Mouse (Mus musculus) heart, postnatal 36 days (tissue): ENCODE measurements around the gene Rhbdd1. TPM values are rescaled to one million over a fixed set of nuclear protein-coding genes. Genes with fewer than 3 reads are reported as not detected.
A peak's percentile ranks its signal among the peaks of the same experiment; 100 is the strongest.

Source experiments
- DNase-seq, 2 experiments: peaks; one replicate each; pipeline ENCODE4 v3.0.0; 2021 to 2022
- intact Hi-C: fragments of 180-260 bp; cut with DNase I; formaldehyde crosslinking; loops from one replicate; pipeline ENCODE4 v1.15.1; 2025
- total RNA-seq, 2 experiments: library from RNA; stranded (reverse); gene quantifications; 2 replicates each; pipeline ENCODE4 v1.2.3; 2021

Gene Rhbdd1
- total RNA-seq, 2 experiments from 2014 or later: 9.5 to 12.1 TPM

GRCm38 (mm10) chr1:82412085-82412484 lies 95.8 kb downstream of the Rhbdd1 start:
- DNase-seq: no peak
- intact Hi-C loops: no loop called here

- no peak for DNase-seq
- intact Hi-C loops: no loop called here
Observed at GRCm38 (mm10) chr1:82414434-82415045, 98.3 kb downstream of the Rhbdd1 start.

GRCm38 (mm10) chr1:82415641-82416040 lies 99.4 kb downstream of the Rhbdd1 start:
- DNase-seq: no peak
- intact Hi-C loops: no loop called here

- no peak for DNase-seq
- intact Hi-C loops: no loop called here
Observed at GRCm38 (mm10) chr1:82427729-82428128, 111.5 kb downstream of the Rhbdd1 start.

GRCm38 (mm10) chr1:82429061-82429460 lies 112.8 kb downstream of the Rhbdd1 start:
- DNase-seq: no peak
- intact Hi-C loops: no loop called here

- DNase-seq: peak; percentile 52 to 60
- intact Hi-C loops: loop anchor here (1.0 to 5.0 kb wide), 4 partner anchors 116 to 1119 kb away; partner anchors contain the start of gene Rhbdd1
Observed at GRCm38 (mm10) chr1:82432919-82433648, 116.8 kb downstream of the Rhbdd1 start.

GRCm38 (mm10) chr1:82433649-82434005 lies 117.4 kb downstream of the Rhbdd1 start:
- no peak for DNase-seq
- intact Hi-C loops: loop anchor here (1.0 to 5.0 kb wide), 4 partner anchors 116 to 1119 kb away; partner anchors contain the start of gene Rhbdd1

- DNase-seq: no peak
Observed at GRCm38 (mm10) chr1:82437273-82437672, 121.0 kb downstream of the Rhbdd1 start.

GRCm38 (mm10) chr1:82440123-82440522 lies 123.9 kb downstream of the Rhbdd1 start:
- DNase-seq: peak in 1 of 2 experiments; percentile 21
- intact Hi-C loops: no loop called here

More at GRCm38 (mm10) chr1:82437273-82437672, 121.0 kb downstream of the Rhbdd1 start:
- intact Hi-C loops: loop anchor here (5.0 kb wide), 2 partner anchors 40 to 750 kb away; no protein-coding TSS in a partner anchor

- DNase-seq: no peak
- intact Hi-C loops: no loop called here
Observed at GRCm38 (mm10) chr1:82443517-82443916, 127.3 kb downstream of the Rhbdd1 start.

- intact Hi-C loops: no loop called here
- peak; percentile 32 to 49 for DNase-seq
Observed at GRCm38 (mm10) chr1:82446049-82446448, 129.8 kb downstream of the Rhbdd1 start.

- no peak for DNase-seq
- intact Hi-C loops: no loop called here
Observed at GRCm38 (mm10) chr1:82449851-82450250, 133.6 kb downstream of the Rhbdd1 start.

GRCm38 (mm10) chr1:82451927-82452651 lies 135.8 kb downstream of the Rhbdd1 start:
- intact Hi-C loops: no loop called here
- DNase-seq: no peak

- intact Hi-C loops: no loop called here
- no peak for DNase-seq
Observed at GRCm38 (mm10) chr1:82454031-82454430, 137.8 kb downstream of the Rhbdd1 start.

GRCm38 (mm10) chr1:82459350-82459749 lies 143.1 kb downstream of the Rhbdd1 start:
- no peak for DNase-seq
- intact Hi-C loops: no loop called here

GRCm38 (mm10) chr1:82459926-82460325 lies 143.7 kb downstream of the Rhbdd1 start:
- no peak for DNase-seq
- intact Hi-C loops: no loop called here

- intact Hi-C loops: no loop called here
- peak; percentile 20 to 25 for DNase-seq
Observed at GRCm38 (mm10) chr1:82461041-82461440, 144.8 kb downstream of the Rhbdd1 start.

GRCm38 (mm10) chr1:82465321-82465853 lies 149.1 kb downstream of the Rhbdd1 start:
- intact Hi-C loops: no loop called here
- no peak for DNase-seq

- intact Hi-C loops: no loop called here
- DNase-seq: no peak
Observed at GRCm38 (mm10) chr1:82468872-82469271, 152.6 kb downstream of the Rhbdd1 start.

GRCm38 (mm10) chr1:82470516-82471225 lies 154.4 kb downstream of the Rhbdd1 start:
- no peak for DNase-seq
- intact Hi-C loops: no loop called here
